Mouse (Mus musculus): Measurements from ENCODE around the gene Gatad2a.
"Not testable (repeated sequence)": the region's sequence is repeated elsewhere in the genome, so short reads cannot be mapped to it uniquely, and the experiment has no call there.

Gene Gatad2a

GRCm38 (mm10) chr8:69988936-69989335 is 7.2 kb downstream of the Gatad2a start:
- DNase-seq: not testable (repeated sequence)

- DNase-seq: no peak
These were observed 8.4 kb downstream of the Gatad2a start for GRCm38 (mm10) chr8:69987744-69988143.

GRCm38 (mm10) chr8:69984876-69985553 is 11.2 kb downstream of the Gatad2a start:
- no peak for DNase-seq

- DNase-seq: no peak
These were observed 17.7 kb downstream of the Gatad2a start for GRCm38 (mm10) chr8:69978456-69978855.

GRCm38 (mm10) chr8:69974806-69975205 is 21.4 kb downstream of the Gatad2a start:
- peak in 1 of 2 experiments; percentile 37 for DNase-seq

GRCm38 (mm10) chr8:69974194-69974614 is 22.0 kb downstream of the Gatad2a start:
- DNase-seq: peak; percentile 93 to 96

- DNase-seq: peak; percentile 36 to 44
These were observed 22.6 kb downstream of the Gatad2a start for GRCm38 (mm10) chr8:69973442-69974161.

- DNase-seq: no peak
These were observed 23.1 kb downstream of the Gatad2a start for GRCm38 (mm10) chr8:69973063-69973441.

GRCm38 (mm10) chr8:69970880-69971279 is 25.3 kb downstream of the Gatad2a start:
- no peak for DNase-seq

GRCm38 (mm10) chr8:69967291-69967933 is 28.8 kb downstream of the Gatad2a start:
- no peak for DNase-seq

- DNase-seq: no peak
These were observed 36.9 kb downstream of the Gatad2a start for GRCm38 (mm10) chr8:69959241-69959640.

GRCm38 (mm10) chr8:69957879-69958278 is 38.3 kb downstream of the Gatad2a start:
- DNase-seq: no peak

GRCm38 (mm10) chr8:69957419-69957818 is 38.8 kb downstream of the Gatad2a start:
- no peak for DNase-seq

- no peak for DNase-seq
These were observed 39.5 kb downstream of the Gatad2a start for GRCm38 (mm10) chr8:69956651-69957050.

- no peak for DNase-seq
These were observed 41.5 kb downstream of the Gatad2a start for GRCm38 (mm10) chr8:69954642-69955041.

- DNase-seq: no peak
These were observed 42.0 kb downstream of the Gatad2a start for GRCm38 (mm10) chr8:69954213-69954612.

- no peak for DNase-seq
These were observed 45.9 kb downstream of the Gatad2a start for GRCm38 (mm10) chr8:69950300-69950699.

GRCm38 (mm10) chr8:69942495-69942894 is 53.7 kb downstream of the Gatad2a start:
- not testable (repeated sequence) for DNase-seq

- no peak for DNase-seq
These were observed 55.8 kb downstream of the Gatad2a start for GRCm38 (mm10) chr8:69940386-69940785.

GRCm38 (mm10) chr8:69939633-69940032 is 56.6 kb downstream of the Gatad2a start:
- DNase-seq: peak; percentile 75 to 76

GRCm38 (mm10) chr8:69938245-69938982 is 57.8 kb downstream of the Gatad2a start:
- no peak for DNase-seq

- no peak for DNase-seq
These were observed 58.7 kb downstream of the Gatad2a start for GRCm38 (mm10) chr8:69937466-69937865.

All from kidney, adult 8-10 months (tissue).